Mouse (Mus musculus) megakaryocyte, embryonic 14.5 days (primary cell): Measurements from ENCODE around the gene Hspb6. TPM values are rescaled to one million over a fixed set of nuclear protein-coding genes. Genes with fewer than 3 reads are reported as not detected.
A peak's percentile ranks its signal among the peaks of the same experiment; 100 is the strongest.

Experiments used
- H3K27me3 ChIP-seq: replicated peaks from 2 replicates; pipeline ENCODE3; 2012; ENCODE audit warnings: inconsistent platforms
- H3K36me3 ChIP-seq: replicated peaks from 2 replicates; pipeline ENCODE3; 2012; ENCODE audit warnings: low read length, inconsistent platforms, mixed read lengths
- H3K4me1 ChIP-seq: 2 replicates; pipeline ENCODE4 v1.6.1; 2012; ENCODE audit warnings: inconsistent platforms
- H3K4me3 ChIP-seq: replicated peaks from 2 replicates; pipeline ENCODE3; 2012; ENCODE audit warnings: moderate library complexity, mild to moderate bottlenecking, inconsistent platforms
- H3K9me3 ChIP-seq: 2 replicates; pipeline ENCODE4 v1.6.1; 2012; ENCODE audit warnings: inconsistent platforms
- FLI1 ChIP-seq: IDR thresholded peaks from 2 replicates; pipeline ENCODE4 v1.6.1; 2012; ENCODE audit warnings: low read length, inconsistent platforms, mixed read lengths
- GATA1 ChIP-seq: IDR thresholded peaks from 3 replicates; pipeline ENCODE4 v1.6.1; 2012; ENCODE audit warnings: mixed read lengths, low read length, inconsistent platforms, borderline replicate concordance
- polyA plus RNA-seq: library from polyadenylated mRNA; stranded (reverse); fragments of >175 nt; gene quantifications from 2 replicates; pipeline ENCODE4 v1.2.3, GENCODE M21; 2012; ENCODE audit warnings: low replicate concordance; ENCODE audit not compliant: insufficient read depth

Hspb6 gene
- polyA plus RNA-seq, 1 experiment: 6.0 TPM

DNA sequence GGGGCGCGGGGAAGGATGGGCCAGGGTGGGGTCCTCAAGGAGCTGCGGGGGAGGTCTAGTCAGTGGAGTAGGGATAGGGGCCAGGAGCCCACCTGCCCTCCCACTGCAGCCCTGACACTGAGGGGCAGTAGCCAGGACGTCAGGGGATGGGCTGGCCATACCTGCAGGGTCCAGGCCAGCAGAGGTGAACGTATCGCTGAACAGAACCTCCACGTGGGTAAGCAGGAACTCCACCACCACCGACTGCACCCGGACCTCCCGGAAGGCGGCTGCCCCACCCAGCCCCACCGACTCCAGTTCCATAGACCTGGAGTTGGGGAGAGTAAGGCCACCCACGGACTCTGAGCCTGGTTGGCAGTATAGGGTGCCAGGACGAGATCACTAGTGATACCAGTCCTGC is 25.0 kb upstream of the Hspb6 start:
- Histone ChIP-seq H3K4me1 (no peaks in the 10 kb centered on the region), H3K36me3 (peaks cover 95% of the 10 kb centered on the region), H3K27me3 (no peaks in the 10 kb centered on the region), H3K9me3 (no peaks in the 10 kb centered on the region), H3K4me3 (no peak overlapping the region)
- TF ChIP-seq FLI1 (no peak), GATA1 (no peak)

DNA sequence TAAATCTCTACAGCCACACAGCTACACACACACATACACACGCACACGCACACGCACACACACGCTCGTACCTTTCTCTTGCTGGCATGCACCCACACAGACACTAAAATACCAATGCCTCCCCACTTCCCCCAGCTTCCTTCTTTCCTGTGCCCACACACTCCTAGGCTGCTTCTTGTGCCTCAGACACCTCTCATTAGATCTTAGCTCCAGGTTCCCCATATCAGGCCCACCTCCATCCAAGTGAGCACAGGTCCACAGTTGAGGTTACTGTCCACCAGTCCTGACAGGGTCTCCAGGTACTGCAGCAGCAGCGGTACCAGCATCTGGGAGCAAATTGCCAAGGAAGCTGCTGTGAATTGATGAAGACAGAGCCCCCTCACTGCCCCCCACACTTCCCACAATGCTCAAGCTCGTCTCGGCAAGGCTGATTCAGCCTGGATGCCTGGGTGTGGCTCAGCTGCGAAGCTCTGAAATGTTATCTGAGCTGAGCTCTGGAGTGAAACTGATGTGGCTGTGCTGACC is 20.6 kb upstream of the Hspb6 start:
- Histone ChIP-seq H3K4me1 (peaks cover 26% of the 10 kb centered on the region), H3K27me3 (no peaks in the 10 kb centered on the region), H3K9me3 (no peaks in the 10 kb centered on the region), H3K4me3 (no peak overlapping the region), H3K36me3 (peaks cover 68% of the 10 kb centered on the region)
- TF ChIP-seq GATA1 (no peak), FLI1 (no peak)

DNA sequence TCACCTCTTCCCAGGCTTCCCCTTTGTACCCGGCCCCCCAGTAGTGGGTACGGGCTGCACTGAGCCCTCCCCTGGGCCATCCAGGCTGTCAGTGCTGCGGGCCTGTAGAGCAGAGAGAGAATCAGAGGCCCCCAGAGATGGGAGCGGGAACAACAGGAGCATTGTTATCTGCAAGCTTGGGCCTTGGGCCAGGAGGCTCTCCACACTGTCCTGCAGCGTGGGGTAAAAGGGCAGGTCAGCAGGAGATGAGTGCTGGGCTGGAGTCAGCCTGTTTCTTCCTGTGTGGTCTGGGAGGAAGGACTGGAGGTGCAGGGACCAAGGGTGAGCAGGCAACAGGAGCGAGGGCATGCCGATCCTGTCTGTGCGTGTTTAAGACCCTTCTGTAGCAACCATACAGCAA is 19.0 kb upstream of the Hspb6 start:
- peak overlapping the region; percentile 40 for H3K4me3 ChIP-seq
- H3K36me3 ChIP-seq: peaks cover 57% of the 10 kb centered on the region
- TF ChIP-seq GATA1: no peak
- peaks cover 26% of the 10 kb centered on the region for H3K4me1 ChIP-seq
- no peaks in the 10 kb centered on the region for H3K9me3 ChIP-seq
- no peaks in the 10 kb centered on the region for H3K27me3 ChIP-seq

DNA sequence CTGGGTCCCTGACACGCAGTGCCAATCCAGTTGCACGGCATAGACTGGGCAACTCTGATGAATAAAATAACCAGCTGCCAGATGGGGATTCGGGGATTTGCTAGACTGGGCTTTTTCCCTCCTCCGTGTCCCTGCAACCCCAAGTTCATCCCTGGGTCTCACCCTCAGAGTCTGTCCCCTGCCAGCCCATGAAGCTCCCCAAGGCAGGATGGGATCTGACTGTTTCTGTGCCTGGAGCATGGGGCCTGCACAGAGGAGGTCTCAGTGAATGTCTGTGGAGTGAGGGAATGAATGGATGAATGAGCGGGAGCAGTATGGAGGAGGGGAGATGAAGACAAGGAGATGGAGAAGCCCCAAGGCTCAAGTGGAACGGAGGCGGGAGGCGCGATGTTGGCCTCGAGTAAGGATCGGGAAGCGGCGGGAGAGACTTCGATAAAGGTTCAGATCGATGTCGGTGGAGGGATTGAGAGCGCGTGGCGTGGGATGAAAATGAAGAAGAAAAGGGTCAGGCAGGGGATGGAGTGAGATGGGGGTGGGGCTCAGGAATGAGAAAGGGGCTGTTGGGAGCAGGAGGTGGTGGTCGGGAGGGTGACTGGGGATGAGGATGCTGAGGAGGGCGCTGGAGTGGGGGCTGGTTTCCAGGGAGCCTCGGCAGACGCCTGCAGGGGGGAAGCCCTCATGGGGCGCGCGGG is 17.9 kb upstream of the Hspb6 start:
- no peaks in the 10 kb centered on the region for H3K9me3 ChIP-seq
- TF ChIP-seq GATA1 (no peak), FLI1 (no peak)
- H3K4me3 ChIP-seq: peak overlapping the region; percentile 98
- no peaks in the 10 kb centered on the region for H3K27me3 ChIP-seq
- H3K4me1 ChIP-seq: peaks cover 26% of the 10 kb centered on the region
- peaks cover 54% of the 10 kb centered on the region for H3K36me3 ChIP-seq

DNA sequence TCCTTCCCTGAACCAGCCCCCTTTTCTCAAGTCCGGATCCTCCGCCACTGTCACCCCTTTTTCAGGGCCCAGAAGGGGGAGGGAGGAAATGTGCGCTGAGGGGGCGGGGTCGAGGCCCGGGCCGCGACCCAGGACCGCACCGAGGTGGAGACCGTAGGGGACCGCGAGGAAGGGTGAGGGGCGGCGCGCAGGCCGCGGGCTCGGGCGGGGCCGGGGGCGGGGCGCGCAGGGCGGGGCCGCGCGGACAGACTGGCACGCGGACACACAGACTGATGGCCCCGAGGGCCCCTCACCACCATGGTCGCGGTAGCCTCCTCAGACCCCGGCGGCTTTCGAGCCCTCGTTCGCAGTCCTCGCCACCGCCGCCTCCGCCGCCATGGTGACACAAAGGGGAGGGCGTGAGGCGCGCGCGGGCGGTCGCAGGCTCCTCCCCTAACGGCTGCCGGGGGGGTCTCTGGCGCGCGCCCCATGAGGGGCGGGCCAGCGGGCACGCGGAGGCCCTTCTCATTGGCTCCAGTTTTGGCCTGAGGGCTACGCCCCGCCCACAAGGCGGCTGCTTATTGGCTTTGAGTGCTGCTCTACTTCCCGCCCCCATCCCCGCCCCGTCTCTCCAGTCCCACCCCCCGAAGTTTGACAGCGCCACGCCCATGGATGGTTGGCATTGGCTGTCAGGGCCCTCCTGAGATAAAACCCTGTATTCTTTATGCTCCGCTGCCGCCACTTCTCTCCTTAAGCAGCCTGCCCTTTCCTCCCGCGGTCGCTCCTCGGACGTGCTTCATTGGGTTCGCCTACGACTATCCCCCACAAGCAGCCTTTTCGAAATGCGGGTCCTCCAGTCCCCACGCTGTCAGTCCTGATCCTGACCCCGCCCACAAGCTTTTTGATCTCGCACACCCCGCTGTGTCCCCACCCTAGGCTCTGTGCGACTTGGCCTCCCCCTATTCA is 17.1 kb upstream of the Hspb6 start, which contains the start of gene Arhgap33:
Gene Arhgap33, minus strand, starts transcription at position 428 of the 945 bp plus-strand sequence.
- Histone ChIP-seq H3K27me3 (no peaks in the 10 kb centered on the region), H3K9me3 (no peaks in the 10 kb centered on the region), H3K4me1 (peaks cover 26% of the 10 kb centered on the region), H3K4me3 (peak within 1 kb of the TSS; percentile 98), H3K36me3 (peaks cover 54% of the 10 kb centered on the region)
- TF ChIP-seq GATA1: no peak
- TF ChIP-seq FLI1: no peak

DNA sequence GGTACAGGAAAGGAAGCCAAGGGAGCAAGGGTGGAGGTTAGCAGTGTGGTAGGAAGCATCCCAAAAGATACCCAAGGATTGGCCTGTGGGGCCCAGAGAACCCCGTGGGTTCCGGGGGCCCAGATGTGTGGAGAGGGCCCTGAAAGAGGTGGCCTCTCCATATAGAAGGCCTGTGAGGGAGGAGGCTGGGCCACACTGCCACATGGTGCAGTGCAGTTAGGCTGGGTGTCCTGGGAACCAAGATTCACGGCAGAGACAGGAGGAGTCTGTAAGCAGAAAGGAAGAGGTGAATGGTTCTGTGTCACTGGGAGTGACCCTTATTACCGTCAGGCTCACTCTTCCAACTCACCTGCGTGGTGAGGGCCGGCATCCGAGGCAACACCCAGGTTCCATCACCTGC is 11.4 kb upstream of the Hspb6 start:
- H3K4me3 ChIP-seq: no peak overlapping the region
- H3K36me3 ChIP-seq: peaks cover 59% of the 10 kb centered on the region
- peaks cover 4% of the 10 kb centered on the region for H3K4me1 ChIP-seq
- no peaks in the 10 kb centered on the region for H3K9me3 ChIP-seq
- TF ChIP-seq GATA1 (no peak), FLI1 (no peak)
- no peaks in the 10 kb centered on the region for H3K27me3 ChIP-seq

DNA sequence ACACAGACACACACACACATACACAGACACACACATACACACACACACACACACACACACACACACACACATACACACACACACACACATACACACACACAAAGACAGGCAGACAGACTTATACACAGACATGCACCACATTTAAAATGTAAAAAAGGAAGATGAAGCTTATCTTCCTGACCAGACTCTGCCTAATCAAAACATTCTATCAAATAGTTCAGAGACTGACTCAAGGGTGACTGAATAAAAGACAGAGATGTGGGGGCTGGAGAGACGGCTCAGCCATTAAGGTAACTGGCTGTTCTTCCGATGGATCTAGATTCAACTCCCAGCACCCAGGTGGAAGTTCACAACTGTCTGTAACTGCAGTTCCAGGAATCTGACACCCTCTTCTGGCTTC is 7.7 kb upstream of the Hspb6 start:
- no peaks in the 10 kb centered on the region; the same call in 1 of the 2 replicates for H3K4me1 ChIP-seq
- peaks cover 76% of the 10 kb centered on the region for H3K36me3 ChIP-seq
- TF ChIP-seq FLI1 (no peak), GATA1 (no peak)
- no peaks in the 10 kb centered on the region for H3K9me3 ChIP-seq
- no peaks in the 10 kb centered on the region for H3K27me3 ChIP-seq
- H3K4me3 ChIP-seq: no peak overlapping the region

DNA sequence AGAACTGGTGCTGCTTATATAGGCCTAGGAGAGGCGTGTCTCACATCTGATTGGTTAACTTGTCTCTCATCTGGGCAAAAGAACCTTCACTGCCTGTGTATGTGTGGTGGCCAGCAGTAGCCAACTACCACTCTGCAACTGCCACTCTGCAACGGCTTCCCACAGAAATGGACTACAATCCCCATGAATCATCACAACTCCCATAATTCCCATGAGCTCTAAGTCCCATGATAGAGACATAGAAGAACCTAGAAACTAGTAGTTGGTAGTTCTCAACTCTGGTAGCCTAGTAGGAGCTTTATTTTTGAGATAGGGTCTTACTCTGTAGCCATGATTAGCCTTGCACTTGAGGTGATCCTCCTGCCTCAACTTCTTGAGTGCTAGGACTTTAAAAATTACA is 2.1 kb upstream of the Hspb6 start:
- Histone ChIP-seq H3K4me3 (no peak overlapping the region), H3K27me3 (no peaks in the 10 kb centered on the region), H3K9me3 (no peaks in the 10 kb centered on the region), H3K36me3 (peaks cover 54% of the 10 kb centered on the region), H3K4me1 (peaks cover 38% of the 10 kb centered on the region)
- TF ChIP-seq FLI1 (no peak), GATA1 (no peak)

DNA sequence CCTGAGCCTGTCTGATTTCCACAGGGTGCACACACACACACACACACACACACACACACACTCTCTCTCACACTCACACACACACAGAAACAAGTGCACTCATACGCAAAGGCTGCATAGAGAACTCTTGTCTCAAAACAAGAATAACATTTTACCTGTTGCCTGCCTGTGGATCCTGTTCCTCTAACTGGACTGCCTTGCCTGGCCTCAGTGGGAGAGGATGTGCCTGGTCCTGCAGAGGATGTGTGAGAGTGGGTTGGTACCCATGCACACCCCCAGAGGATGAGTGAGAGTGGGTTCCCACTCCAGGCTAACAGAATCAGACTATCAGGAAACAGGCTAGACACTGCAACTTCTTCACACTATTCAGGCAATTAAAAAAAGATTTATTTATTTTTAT is 1.4 kb upstream of the Hspb6 start:
- H3K9me3 ChIP-seq: no peaks in the 10 kb centered on the region
- peaks cover 59% of the 10 kb centered on the region for H3K36me3 ChIP-seq
- peaks cover 38% of the 10 kb centered on the region for H3K4me1 ChIP-seq
- TF ChIP-seq GATA1: no peak
- no peak for TF ChIP-seq FLI1
- no peaks in the 10 kb centered on the region for H3K27me3 ChIP-seq
- peak overlapping the region; percentile 5 for H3K4me3 ChIP-seq
